Mouse (Mus musculus): ENCODE results near the gene Prkaca. TPM values are rescaled to one million over a fixed set of nuclear protein-coding genes. Genes with fewer than 3 reads are reported as not detected.
"Not testable (repeated sequence)": the region's sequence is repeated elsewhere in the genome, so short reads cannot be mapped to it uniquely, and the experiment has no call there.

The Prkaca gene
- total RNA-seq, 2 experiments from 2014 or later = 256 to 257 TPM

- peak; percentile 43 to 48 for DNase-seq (ENCODE audit: low spot score in 2 of 2)
- peak overlapping the region; percentile 68 for H3K4me3 ChIP-seq
- H3K27ac ChIP-seq = peak overlapping the region; percentile 61
- TF ChIP-seq CTCF (conservative IDR thresholded peaks at IDR 0.05) = peak; percentile 75
Observed at GRCm38 (mm10) chr8:83998231-83999056, 25.7 kb downstream of the Prkaca start.

GRCm38 (mm10) chr8:83999057-83999705 is 26.4 kb downstream of the Prkaca start:
- no peak for DNase-seq (ENCODE audit: low spot score in 2 of 2)
- no peak overlapping the region for H3K27ac ChIP-seq
- no peak for TF ChIP-seq CTCF (conservative IDR thresholded peaks at IDR 0.05)
- peak overlapping the region; percentile 68 for H3K4me3 ChIP-seq

GRCm38 (mm10) chr8:83999825-84000224 is 27.0 kb downstream of the Prkaca start:
- DNase-seq (ENCODE audit: low spot score in 2 of 2) = no peak
- TF ChIP-seq CTCF (conservative IDR thresholded peaks at IDR 0.05) = no peak
- H3K4me3 ChIP-seq = no peak overlapping the region
- no peak overlapping the region for H3K27ac ChIP-seq

GRCm38 (mm10) chr8:84001281-84002000 is 28.6 kb downstream of the Prkaca start, which contains the start of gene 1700067K01Rik:
Gene 1700067K01Rik (plus strand): TSS chr8:84001502.
- Histone ChIP-seq H3K27ac (no peak within 1 kb of the TSS), H3K4me3 (no peak within 1 kb of the TSS)
- DNase-seq (ENCODE audit: low spot score in 2 of 2) = no peak
- no peak for TF ChIP-seq CTCF (conservative IDR thresholded peaks at IDR 0.05)

- no peak for TF ChIP-seq CTCF (conservative IDR thresholded peaks at IDR 0.05)
- no peak for DNase-seq (ENCODE audit: low spot score in 2 of 2)
- Histone ChIP-seq H3K27ac (no peak overlapping the region), H3K4me3 (no peak overlapping the region)
Observed at GRCm38 (mm10) chr8:84002957-84003611, 30.3 kb downstream of the Prkaca start.

- peak overlapping the region; percentile 92 for H3K27ac ChIP-seq
Observed at GRCm38 (mm10) chr8:84003612-84004246, 30.9 kb downstream of the Prkaca start.

GRCm38 (mm10) chr8:84004533-84005201 is 31.9 kb downstream of the Prkaca start:
- peak; percentile 15; the same call in 1 of the 2 replicates for TF ChIP-seq CTCF (conservative IDR thresholded peaks at IDR 0.05)
- peak; percentile 89 to 94 for DNase-seq (ENCODE audit: low spot score in 2 of 2)
- Histone ChIP-seq H3K27ac (peak overlapping the region; percentile 92), H3K4me3 (peak overlapping the region; percentile 67)

More at GRCm38 (mm10) chr8:84003612-84004246, 30.9 kb downstream of the Prkaca start:
- peak overlapping the region; percentile 67 for H3K4me3 ChIP-seq
- no peak for DNase-seq (ENCODE audit: low spot score in 2 of 2)
- no peak for TF ChIP-seq CTCF (conservative IDR thresholded peaks at IDR 0.05)

GRCm38 (mm10) chr8:84005502-84005901 is 32.7 kb downstream of the Prkaca start:
- not testable (repeated sequence) for H3K4me3 ChIP-seq; DNase-seq (ENCODE audit: low spot score in 2 of 2)
- peak overlapping the region; percentile 92 for H3K27ac ChIP-seq

- no peak overlapping the region for H3K27ac ChIP-seq
- TF ChIP-seq CTCF (conservative IDR thresholded peaks at IDR 0.05) = peak; percentile 35
- no peak overlapping the region for H3K4me3 ChIP-seq
- no peak for DNase-seq (ENCODE audit: low spot score in 2 of 2)
Observed at GRCm38 (mm10) chr8:84008362-84008761, 35.6 kb downstream of the Prkaca start.

GRCm38 (mm10) chr8:84009876-84010275 is 37.1 kb downstream of the Prkaca start:
- DNase-seq (ENCODE audit: low spot score in 2 of 2) = peak; percentile 75 to 86
- TF ChIP-seq CTCF (conservative IDR thresholded peaks at IDR 0.05) = peak; percentile 99; the same call in 1 of the 2 replicates
- Histone ChIP-seq H3K27ac (no peak overlapping the region), H3K4me3 (no peak overlapping the region)
